Comparison of ENCODE assay signal across 8 mouse cellular contexts in genomic region chr6:48595278-48595677, GRCm38 (mm10). TPM values are rescaled to one million over a fixed set of nuclear protein-coding genes. Genes with fewer than 3 reads are reported as not detected.
A peak's percentile ranks its signal among the peaks of the same experiment; 100 is the strongest.
DNase-seq lines count a peak whose midpoint lies in the region; ATAC-seq lines count a peak whose summit lies in the region.

No protein-coding gene starts in this region.

- H3K4me3 ChIP-seq in neural tube, embryonic 14.5 days (ENCODE audit: low read depth, low read length): peak overlapping the region; percentile 62; the same call in 1 of the 2 replicates

- 58% methylated on average over 1 of the region's 1 CpGs for WGBS in neural tube, embryonic 14.5 days

- H3K27me3 ChIP-seq in neural tube, embryonic 14.5 days (ENCODE audit: control insufficient read depth, insufficient read depth, low read length): no peaks in the 10 kb centered on the region

- no peak overlapping the region; the same call in 1 of the 2 replicates for H3K9ac ChIP-seq in neural tube, embryonic 14.5 days (replicated peaks; ENCODE audit: low read depth, low read length)

- H3K27ac ChIP-seq in neural tube, embryonic 14.5 days (ENCODE audit: low read depth, low read length): no peak overlapping the region

- no peak for ATAC-seq in cerebellum, adult (ENCODE audit: insufficient number of reproducible peaks, low FRiP score, low TSS enrichment)
- ATAC-seq in neural tube, embryonic 14.5 days (ENCODE audit: low read depth): no peak

- H3K4me1 ChIP-seq in neural tube, embryonic 14.5 days (ENCODE audit: control insufficient read depth, insufficient read depth, low read length): peaks cover 16% of the 10 kb centered on the region

- peak; percentile 41 for DNase-seq in cerebellum, adult 11 months
- DNase-seq in right cerebral cortex, adult 18-20 months: peak; percentile 64
- DNase-seq in right cerebral cortex, postnatal 4 days: no peak
- peak; percentile 45 for DNase-seq in kidney, postnatal 14 days
- DNase-seq in yolk sac, embryonic 10.5 days (ENCODE audit: low spot score): no peak
- no peak for DNase-seq in embryo, embryonic 10.5 days (ENCODE audit: low spot score)

- H3K9me3 ChIP-seq in neural tube, embryonic 14.5 days (ENCODE audit: control insufficient read depth, low read length): peaks cover 12% of the 10 kb centered on the region

- peaks cover 34% of the 10 kb centered on the region for H3K36me3 ChIP-seq in neural tube, embryonic 14.5 days (ENCODE audit: control insufficient read depth, insufficient read depth, low read length)

- peak overlapping the region; percentile 78 for H3K4me2 ChIP-seq in neural tube, embryonic 14.5 days (ENCODE audit: low read depth, low read length)

RNA-seq across cellular contexts. Expression of gene Gm44965, which starts 1.5 kb away (rescaled TPM):
- polyA plus RNA-seq in neural tube, embryonic 14.5 days (2014; fragmentation: Nextera tagmentation; extraction: Ambion mirVana): not detected in 2 replicates

RNA-seq across cellular contexts. Expression of gene Repin1, which starts 1.6 kb away (rescaled TPM):
- 38.9 and 40.8 TPM in 2 replicates for polyA plus RNA-seq in neural tube, embryonic 14.5 days (2014; fragmentation: Nextera tagmentation; extraction: Ambion mirVana)

RNA-seq across cellular contexts. Expression of gene Gm45021, which starts 5.9 kb away (rescaled TPM):
- polyA plus RNA-seq in neural tube, embryonic 14.5 days (2014; fragmentation: Nextera tagmentation; extraction: Ambion mirVana): 0.90 TPM in 1 of 2 replicates, not detected in the other

RNA-seq across cellular contexts. Expression of gene Zfp775, which starts 6.6 kb away (rescaled TPM):
- 12.3 and 17.6 TPM in 2 replicates for polyA plus RNA-seq in neural tube, embryonic 14.5 days (2014; fragmentation: Nextera tagmentation; extraction: Ambion mirVana)

RNA-seq across cellular contexts. Expression of gene Rarres2, which starts 22.7 kb away (rescaled TPM):
- polyA plus RNA-seq in neural tube, embryonic 14.5 days (2014; fragmentation: Nextera tagmentation; extraction: Ambion mirVana): 0.68 and 11.8 TPM in 2 replicates

Comparison
In these comparisons a context has a peak if more than half of its experiments do, and no peak if none do; other contexts are left out.
1. DNase-seq: peak in cerebellum, adult 11 months (single experiment), right cerebral cortex, adult 18-20 months (single experiment) and kidney, postnatal 14 days (single experiment); none in right cerebral cortex, postnatal 4 days (single experiment), yolk sac, embryonic 10.5 days (single experiment) and embryo, embryonic 10.5 days (single experiment).